Mouse (Mus musculus) lung, embryonic 16.5 days (tissue): ENCODE results near the gene B230118H07Rik. TPM values are rescaled to one million over a fixed set of nuclear protein-coding genes. Genes with fewer than 3 reads are reported as not detected.

Experiments
- ATAC-seq: fragments of 200-750 bp; cut with Nextera tagmentation; 2 replicates; pipeline ENCODE4 v1.8.0; 2017; ENCODE audit warnings: low read depth, mild to moderate bottlenecking, moderate library complexity
- H3K27ac ChIP-seq: fragments of 300-500 bp; sonication (generic); 2 replicates; pipeline ENCODE4 v1.5.1; 2014; ENCODE audit warnings: mild to moderate bottlenecking, control low read depth, low read length
- H3K27me3 ChIP-seq: fragments of 300-500 bp; sonication (generic); 2 replicates; pipeline ENCODE4 v1.6.1; 2014; ENCODE audit warnings: low read depth, low read length, mixed read lengths; ENCODE audit not compliant: control insufficient read depth, insufficient read depth
- H3K36me3 ChIP-seq: fragments of 300-500 bp; sonication (generic); 2 replicates; pipeline ENCODE4 v1.6.1; 2014; ENCODE audit warnings: low read length; ENCODE audit not compliant: control insufficient read depth, insufficient read depth
- H3K4me1 ChIP-seq: fragments of 300-500 bp; sonication (generic); replicated peaks from 2 replicates; pipeline ENCODE4 v1.6.1; 2014; ENCODE audit warnings: low read length, mixed read lengths; ENCODE audit not compliant: control insufficient read depth, insufficient read depth
- H3K4me2 ChIP-seq: fragments of 300-500 bp; sonication (generic); 2 replicates; pipeline ENCODE4 v1.6.1; 2014; ENCODE audit warnings: low read depth, low read length, control low read depth
- H3K4me3 ChIP-seq: fragments of 300-500 bp; sonication (generic); 2 replicates; pipeline ENCODE4 v1.5.1; 2014; ENCODE audit warnings: mild to moderate bottlenecking, low read length, control low read depth
- H3K9ac ChIP-seq: fragments of 300-500 bp; sonication (generic); 2 replicates; pipeline ENCODE4 v1.6.1; 2014; ENCODE audit warnings: low read length, control low read depth
- H3K9me3 ChIP-seq: fragments of 300-500 bp; sonication (generic); 2 replicates; pipeline ENCODE4 v1.6.1; 2016; ENCODE audit warnings: low read length; ENCODE audit not compliant: control insufficient read depth
- WGBS: fragments of 180-500 bp; shearing (Covaris S2); extraction: QIAGEN DNeasy Blood & Tissue Kit; methylation state at CpG from one replicate; pipeline ENCODE4 v1.1.7; 2014; 5-methylcytosine and 5-hydroxymethylcytosine counted together
- polyA plus RNA-seq: library from polyadenylated mRNA; unstranded; fragments of >200 nt; fragmentation: Nextera tagmentation; extraction: Ambion mirVana; gene quantifications from 2 replicates; pipeline ENCODE4 v1.2.1, GENCODE M21; 2015

The B230118H07Rik gene
- polyA plus RNA-seq, 1 experiment from 2014 or later, result 58.4 TPM

- Histone ChIP-seq H3K27ac (no peak overlapping the region), H3K9me3 (no peaks in the 10 kb centered on the region), H3K36me3 (no peaks in the 10 kb centered on the region), H3K4me1 (no peaks in the 10 kb centered on the region), H3K4me2 (no peak overlapping the region), H3K4me3 (no peak overlapping the region), H3K27me3 (no peaks in the 10 kb centered on the region), H3K9ac (no peak overlapping the region)
- ATAC-seq, result no peak
- WGBS, result 78% methylated on average over 1 of the region's 1 CpGs
Measured at GRCm38 (mm10) chr2:101520503-101520902, 128.8 kb downstream of the B230118H07Rik start.

GRCm38 (mm10) chr2:101519928-101520327, 129.4 kb downstream of the B230118H07Rik start:
- Histone ChIP-seq H3K4me2 (no peak overlapping the region), H3K36me3 (no peaks in the 10 kb centered on the region), H3K4me1 (no peaks in the 10 kb centered on the region), H3K4me3 (no peak overlapping the region), H3K27ac (no peak overlapping the region), H3K9ac (no peak overlapping the region), H3K9me3 (no peaks in the 10 kb centered on the region), H3K27me3 (no peaks in the 10 kb centered on the region)
- ATAC-seq, result no peak
- 82% methylated on average over 1 of the region's 1 CpGs for WGBS

Other genes starting within 250 kb of the B230118H07Rik start
- 0.90 and 1.8 TPM in 2 replicates for gene Rag2, start 24.8 kb downstream of the B230118H07Rik start, polyA plus RNA-seq
- 1.3 and 3.0 TPM in 2 replicates for gene Rag1, start within 50 bp of the B230118H07Rik start, polyA plus RNA-seq
- 9.5 and 10.5 TPM in 2 replicates for gene Traf6, start 28.9 kb upstream of the B230118H07Rik start, polyA plus RNA-seq
- gene Prr5l, start 233.5 kb upstream of the B230118H07Rik start, polyA plus RNA-seq, result 38.0 and 43.7 TPM in 2 replicates
- gene Commd9, start 236.7 kb upstream of the B230118H07Rik start, polyA plus RNA-seq, result 60.4 and 62.0 TPM in 2 replicates